Mouse (Mus musculus): ENCODE data around the gene Arfgef2. TPM values are rescaled to one million over a fixed set of nuclear protein-coding genes. Genes with fewer than 3 reads are reported as not detected.

Gene Arfgef2
- polyA plus RNA-seq, 1 experiment from 2014 or later, result 5.8 TPM

GRCm38 (mm10) chr2:166885619-166886018, 80.2 kb downstream of the Arfgef2 start:
- Histone ChIP-seq H3K4me1 (ENCODE audit: control insufficient read depth, insufficient read depth, low read length) (no peaks in the 10 kb centered on the region), H3K27ac (ENCODE audit: low read length) (no peak overlapping the region), H3K4me2 (ENCODE audit: low read length) (no peak overlapping the region), H3K36me3 (ENCODE audit: control insufficient read depth, insufficient read depth, low read length) (peaks cover 6% of the 10 kb centered on the region), H3K27me3 (ENCODE audit: control insufficient read depth, insufficient read depth, low read depth, low read length) (no peaks in the 10 kb centered on the region), H3K9me3 (replicated peaks; ENCODE audit: control insufficient read depth, low read length, poor library complexity, severe bottlenecking) (no peaks in the 10 kb centered on the region), H3K9ac (ENCODE audit: low read depth, low read length) (no peak overlapping the region), H3K4me3 (ENCODE audit: low read depth, low read length) (no peak overlapping the region)
- no peak for ATAC-seq
- 78% methylated on average over 10 of the region's 10 CpGs for WGBS

GRCm38 (mm10) chr2:166886231-166886630, 80.8 kb downstream of the Arfgef2 start:
- H3K9ac ChIP-seq (ENCODE audit: low read depth, low read length), result no peak overlapping the region
- no peaks in the 10 kb centered on the region for H3K9me3 ChIP-seq (replicated peaks; ENCODE audit: control insufficient read depth, low read length, poor library complexity, severe bottlenecking)
- peaks cover 6% of the 10 kb centered on the region for H3K36me3 ChIP-seq (ENCODE audit: control insufficient read depth, insufficient read depth, low read length)
- H3K4me3 ChIP-seq (ENCODE audit: low read depth, low read length), result no peak overlapping the region
- H3K27ac ChIP-seq (ENCODE audit: low read length), result no peak overlapping the region
- no peaks in the 10 kb centered on the region for H3K27me3 ChIP-seq (ENCODE audit: control insufficient read depth, insufficient read depth, low read depth, low read length)
- 87% methylated on average over 3 of the region's 3 CpGs for WGBS
- no peak for ATAC-seq
- no peaks in the 10 kb centered on the region for H3K4me1 ChIP-seq (ENCODE audit: control insufficient read depth, insufficient read depth, low read length)
- no peak overlapping the region for H3K4me2 ChIP-seq (ENCODE audit: low read length)

- Histone ChIP-seq H3K36me3 (ENCODE audit: control insufficient read depth, insufficient read depth, low read length) (peaks cover 3% of the 10 kb centered on the region), H3K4me2 (ENCODE audit: low read length) (no peak overlapping the region), H3K9me3 (replicated peaks; ENCODE audit: control insufficient read depth, low read length, poor library complexity, severe bottlenecking) (no peaks in the 10 kb centered on the region), H3K27me3 (ENCODE audit: control insufficient read depth, insufficient read depth, low read depth, low read length) (no peaks in the 10 kb centered on the region), H3K27ac (ENCODE audit: low read length) (no peak overlapping the region), H3K9ac (ENCODE audit: low read depth, low read length) (no peak overlapping the region), H3K4me3 (ENCODE audit: low read depth, low read length) (no peak overlapping the region), H3K4me1 (ENCODE audit: control insufficient read depth, insufficient read depth, low read length) (no peaks in the 10 kb centered on the region)
- ATAC-seq, result no peak
- 18% methylated on average over 11 of the region's 11 CpGs for WGBS
These were observed 82.4 kb downstream of the Arfgef2 start for GRCm38 (mm10) chr2:166887816-166888215.

GRCm38 (mm10) chr2:166891366-166891880, 86.0 kb downstream of the Arfgef2 start:
- H3K9me3 ChIP-seq (replicated peaks; ENCODE audit: control insufficient read depth, low read length, poor library complexity, severe bottlenecking), result no peaks in the 10 kb centered on the region
- no peak overlapping the region for H3K4me2 ChIP-seq (ENCODE audit: low read length)
- ATAC-seq, result no peak
- no peaks in the 10 kb centered on the region for H3K4me1 ChIP-seq (ENCODE audit: control insufficient read depth, insufficient read depth, low read length)
- H3K9ac ChIP-seq (ENCODE audit: low read depth, low read length), result no peak overlapping the region
- no peak overlapping the region for H3K27ac ChIP-seq (ENCODE audit: low read length)
- 74% methylated on average over 9 of the region's 9 CpGs for WGBS
- no peaks in the 10 kb centered on the region for H3K27me3 ChIP-seq (ENCODE audit: control insufficient read depth, insufficient read depth, low read depth, low read length)
- H3K4me3 ChIP-seq (ENCODE audit: low read depth, low read length), result no peak overlapping the region
- H3K36me3 ChIP-seq (ENCODE audit: control insufficient read depth, insufficient read depth, low read length), result peaks cover 6% of the 10 kb centered on the region

GRCm38 (mm10) chr2:166892158-166892680, 86.8 kb downstream of the Arfgef2 start:
- Histone ChIP-seq H3K36me3 (ENCODE audit: control insufficient read depth, insufficient read depth, low read length) (peaks cover 6% of the 10 kb centered on the region), H3K9me3 (replicated peaks; ENCODE audit: control insufficient read depth, low read length, poor library complexity, severe bottlenecking) (no peaks in the 10 kb centered on the region), H3K4me3 (ENCODE audit: low read depth, low read length) (no peak overlapping the region), H3K9ac (ENCODE audit: low read depth, low read length) (no peak overlapping the region), H3K4me1 (ENCODE audit: control insufficient read depth, insufficient read depth, low read length) (no peaks in the 10 kb centered on the region), H3K27ac (ENCODE audit: low read length) (no peak overlapping the region), H3K27me3 (ENCODE audit: control insufficient read depth, insufficient read depth, low read depth, low read length) (no peaks in the 10 kb centered on the region), H3K4me2 (ENCODE audit: low read length) (no peak overlapping the region)
- no peak for ATAC-seq
- WGBS, result 95% methylated on average over 8 of the region's 8 CpGs

- H3K9ac ChIP-seq (ENCODE audit: low read depth, low read length), result no peak overlapping the region
- H3K4me2 ChIP-seq (ENCODE audit: low read length), result no peak overlapping the region
- no peaks in the 10 kb centered on the region for H3K4me1 ChIP-seq (ENCODE audit: control insufficient read depth, insufficient read depth, low read length)
- no peaks in the 10 kb centered on the region for H3K9me3 ChIP-seq (replicated peaks; ENCODE audit: control insufficient read depth, low read length, poor library complexity, severe bottlenecking)
- 91% methylated on average over 5 of the region's 5 CpGs for WGBS
- no peak for ATAC-seq
- H3K27ac ChIP-seq (ENCODE audit: low read length), result no peak overlapping the region
- no peaks in the 10 kb centered on the region for H3K27me3 ChIP-seq (ENCODE audit: control insufficient read depth, insufficient read depth, low read depth, low read length)
- H3K36me3 ChIP-seq (ENCODE audit: control insufficient read depth, insufficient read depth, low read length), result peaks cover 6% of the 10 kb centered on the region
- H3K4me3 ChIP-seq (ENCODE audit: low read depth, low read length), result no peak overlapping the region
These were observed 87.6 kb downstream of the Arfgef2 start for GRCm38 (mm10) chr2:166893036-166893435.

- no peak overlapping the region for H3K27ac ChIP-seq (ENCODE audit: low read length)
- no peak overlapping the region for H3K4me3 ChIP-seq (ENCODE audit: low read depth, low read length)
- H3K27me3 ChIP-seq (ENCODE audit: control insufficient read depth, insufficient read depth, low read depth, low read length), result no peaks in the 10 kb centered on the region
- ATAC-seq, result no peak
- H3K9ac ChIP-seq (ENCODE audit: low read depth, low read length), result no peak overlapping the region
- no peak overlapping the region for H3K4me2 ChIP-seq (ENCODE audit: low read length)
- 70% methylated on average over 13 of the region's 13 CpGs for WGBS
- H3K4me1 ChIP-seq (ENCODE audit: control insufficient read depth, insufficient read depth, low read length), result no peaks in the 10 kb centered on the region
- H3K36me3 ChIP-seq (ENCODE audit: control insufficient read depth, insufficient read depth, low read length), result peaks cover 6% of the 10 kb centered on the region; the same call in 1 of the 2 replicates
- H3K9me3 ChIP-seq (replicated peaks; ENCODE audit: control insufficient read depth, low read length, poor library complexity, severe bottlenecking), result no peaks in the 10 kb centered on the region
These were observed 91.0 kb downstream of the Arfgef2 start for GRCm38 (mm10) chr2:166896368-166896767.

GRCm38 (mm10) chr2:166896974-166897373, 91.6 kb downstream of the Arfgef2 start:
- H3K27ac ChIP-seq (ENCODE audit: low read length), result no peak overlapping the region
- H3K9ac ChIP-seq (ENCODE audit: low read depth, low read length), result no peak overlapping the region
- whole genome bisulfite sequencing, result 83% methylated on average over 12 of the region's 12 CpGs
- no peak for ATAC-seq
- H3K9me3 ChIP-seq (replicated peaks; ENCODE audit: control insufficient read depth, low read length, poor library complexity, severe bottlenecking), result no peaks in the 10 kb centered on the region
- no peaks in the 10 kb centered on the region for H3K27me3 ChIP-seq (ENCODE audit: control insufficient read depth, insufficient read depth, low read depth, low read length)
- H3K4me2 ChIP-seq (ENCODE audit: low read length), result no peak overlapping the region
- H3K4me3 ChIP-seq (ENCODE audit: low read depth, low read length), result no peak overlapping the region
- H3K4me1 ChIP-seq (ENCODE audit: control insufficient read depth, insufficient read depth, low read length), result no peaks in the 10 kb centered on the region
- peaks cover 6% of the 10 kb centered on the region; the same call in 1 of the 2 replicates for H3K36me3 ChIP-seq (ENCODE audit: control insufficient read depth, insufficient read depth, low read length)

- H3K9ac ChIP-seq (ENCODE audit: low read depth, low read length), result no peak overlapping the region
- no peaks in the 10 kb centered on the region for H3K27me3 ChIP-seq (ENCODE audit: control insufficient read depth, insufficient read depth, low read depth, low read length)
- H3K4me1 ChIP-seq (ENCODE audit: control insufficient read depth, insufficient read depth, low read length), result no peaks in the 10 kb centered on the region
- no peak for ATAC-seq
- no peak overlapping the region for H3K27ac ChIP-seq (ENCODE audit: low read length)
- H3K4me2 ChIP-seq (ENCODE audit: low read length), result no peak overlapping the region
- WGBS, result 79% methylated on average over 2 of the region's 2 CpGs
- no peaks in the 10 kb centered on the region for H3K9me3 ChIP-seq (replicated peaks; ENCODE audit: control insufficient read depth, low read length, poor library complexity, severe bottlenecking)
- no peak overlapping the region for H3K4me3 ChIP-seq (ENCODE audit: low read depth, low read length)
- peaks cover 4% of the 10 kb centered on the region; the same call in 1 of the 2 replicates for H3K36me3 ChIP-seq (ENCODE audit: control insufficient read depth, insufficient read depth, low read length)
These were observed 93.8 kb downstream of the Arfgef2 start for GRCm38 (mm10) chr2:166899161-166899560.
